In the genomic region with DNA sequence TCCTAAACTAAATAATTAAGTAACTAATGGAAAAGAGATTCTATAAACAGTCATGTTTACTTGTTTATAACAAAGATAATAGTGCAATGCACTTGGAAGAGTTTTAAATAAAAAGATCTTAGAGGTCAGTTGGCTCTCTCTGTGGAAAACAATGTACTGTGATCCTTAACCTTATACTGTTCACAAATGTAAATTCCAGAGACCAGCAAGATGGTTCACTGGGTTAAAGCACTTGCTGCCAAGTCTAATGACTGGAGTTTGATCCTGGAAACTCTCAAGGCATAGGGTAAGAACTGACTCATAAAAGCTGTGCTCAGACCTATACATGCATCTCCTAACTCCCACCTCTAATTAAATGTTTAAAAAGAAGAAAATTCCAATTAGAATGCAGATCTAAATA, we compare ENCODE assay signal across 24 mouse cellular contexts. TPM values are rescaled to one million over a fixed set of nuclear protein-coding genes. Genes with fewer than 3 reads are reported as not detected.
DNase-seq lines count a peak whose midpoint lies in the region; ATAC-seq and TF ChIP-seq lines count a peak whose summit lies in the region.
"Had no signal": no experiment of that assay in that cellular context is flagged by ENCODE, and none has a peak within 500 bp of the region (broad histone marks: within the 10 kb centered on the region; RNA-seq: fewer than 3 reads in every experiment).

No protein-coding gene starts in this region.

- no peaks in the 10 kb centered on the region for H3K36me3 ChIP-seq in lung, embryonic 14.5 days (ENCODE audit: insufficient read depth)
- H3K36me3 ChIP-seq: embryonic facial prominence, embryonic 12.5 days had no signal

- no peaks in the 10 kb centered on the region for H3K9me3 ChIP-seq in lung, embryonic 14.5 days (ENCODE audit: low read depth, low read length)
- H3K9me3 ChIP-seq: embryonic facial prominence, embryonic 12.5 days; embryonic facial prominence, embryonic 15.5 days; hindbrain, embryonic 12.5 days had no signal

- DNase-seq in kidney, adult 11 months = peak; percentile 46
- DNase-seq in kidney, postnatal 4 days = no peak
- peak; percentile 75 for DNase-seq in kidney, adult 9 months
- no peak for DNase-seq in kidney, adult 18-20 months
- peak; percentile 3 for DNase-seq in lung, embryonic 14.5 days
- DNase-seq in lung, adult 18-20 months = no peak
- DNase-seq in NIH3T3 (ENCODE audit: low read depth) = peak; percentile 17
- no peak for DNase-seq in right cerebral cortex, postnatal 25 days
- DNase-seq: adrenal gland, postnatal 10 days; adrenal gland, postnatal 36 days; cerebellum, adult 11 months; cerebellum, adult 2 months; cerebellum, adult 9-11 months; cerebellum, postnatal 25 days; forebrain, postnatal 0 days; gastrocnemius, adult 2 months; gastrocnemius, postnatal 14 days; heart, adult 11 months had no signal

- H3K27ac ChIP-seq in lung, embryonic 14.5 days (ENCODE audit: low read depth) = no peak overlapping the region
- H3K27ac ChIP-seq: embryonic facial prominence, embryonic 12.5 days; embryonic facial prominence, embryonic 15.5 days; gastrocnemius, adult 2 months; hindbrain, embryonic 12.5 days had no signal

- no peak for ATAC-seq in lung, embryonic 14.5 days (ENCODE audit: insufficient read depth)
- ATAC-seq: forebrain, embryonic 14.5 days; forebrain, postnatal 0 days; Patski had no signal

- H3K27me3 ChIP-seq in lung, embryonic 14.5 days (ENCODE audit: insufficient read depth, low read length) = no peaks in the 10 kb centered on the region
- H3K27me3 ChIP-seq: embryonic facial prominence, embryonic 12.5 days; embryonic facial prominence, embryonic 15.5 days; hindbrain, embryonic 12.5 days; Patski had no signal

- H3K9ac ChIP-seq in lung, embryonic 14.5 days = no peak overlapping the region
- H3K9ac ChIP-seq: embryonic facial prominence, embryonic 12.5 days; embryonic facial prominence, embryonic 15.5 days; forebrain, postnatal 0 days; hindbrain, embryonic 12.5 days had no signal

- H3K4me1 ChIP-seq in lung, embryonic 14.5 days (ENCODE audit: insufficient read depth) = no peaks in the 10 kb centered on the region
- H3K4me1 ChIP-seq: embryonic facial prominence, embryonic 12.5 days; embryonic facial prominence, embryonic 15.5 days; hindbrain, embryonic 12.5 days had no signal

- H3K4me2 ChIP-seq in lung, embryonic 14.5 days = no peak overlapping the region
- H3K4me2 ChIP-seq: embryonic facial prominence, embryonic 12.5 days; embryonic facial prominence, embryonic 15.5 days; heart, embryonic 11.5 days; hindbrain, embryonic 12.5 days had no signal

- no peak overlapping the region for H3K4me3 ChIP-seq in lung, embryonic 14.5 days (ENCODE audit: low read depth, low read length)
- H3K4me3 ChIP-seq: embryonic facial prominence, embryonic 12.5 days; embryonic facial prominence, embryonic 15.5 days; gastrocnemius, adult 2 months; hindbrain, embryonic 12.5 days had no signal

- no peak for TF ChIP-seq CTCF in lung, embryonic 14.5 days (IDR thresholded peaks at IDR 0.05; ENCODE audit: low read depth)

RNA-seq across cellular contexts. Expression of a gene that starts 19.5 kb away (rescaled TPM):
- 7.2 and 8.8 TPM in 2 replicates for polyA plus RNA-seq in lung, embryonic 14.5 days (2014; fragmentation: Nextera tagmentation; extraction: Ambion mirVana)

RNA-seq across cellular contexts. Expression of a gene that starts 19.6 kb away (rescaled TPM):
- 159 and 176 TPM in 2 replicates for polyA plus RNA-seq in lung, embryonic 14.5 days (2014; fragmentation: Nextera tagmentation; extraction: Ambion mirVana)

Comparison
In these comparisons a context has a peak if more than half of its experiments do, and no peak if none do; other contexts are left out.
1. DNase-seq: peak in kidney, adult 11 months (single experiment), kidney, adult 9 months (single experiment), lung, embryonic 14.5 days (single experiment) and NIH3T3 (single experiment); none in kidney, postnatal 4 days (0 of 2), kidney, adult 18-20 months (single experiment), lung, adult 18-20 months (0 of 2) and right cerebral cortex, postnatal 25 days (single experiment).